Mouse (Mus musculus) megakaryocyte, adult 5-6 weeks (primary cell): ENCODE results near the gene Zfp664. TPM values are rescaled to one million over a fixed set of nuclear protein-coding genes. Genes with fewer than 3 reads are reported as not detected.

ENCODE experiments used
- ATAC-seq: 2 replicates; pipeline ENCODE4 v1.8.0; 2016; ENCODE audit warnings: mild to moderate bottlenecking, inconsistent platforms; ENCODE audit not compliant: poor library complexity, severe bottlenecking
- total RNA-seq, 2 experiments: library from RNA; stranded (forward) in 1 of 2; stranded (reverse) in 1 of 2; fragments of 153-499, 151-499 nt in 1 of 2; fragments of 221-1000, 200-1000 nt in 1 of 2; gene quantifications; 2 replicates each; pipeline versions ENCODE4 v1.2.3 to v1.2.4; 2015 to 2017

The Zfp664 gene
- 5.5 and 6.3 TPM in 2 replicates for total RNA-seq (2015)
- 7.4 and 7.6 TPM in 2 replicates for total RNA-seq (2017)

- ATAC-seq, result peak; percentile 97
Measured at GRCm38 (mm10) chr5:124862013-124862866, at the start of gene Zfp664, which contains the start of gene Ccdc92. TSS of gene Zfp664 (plus strand) at chr5:124862691. TSS of gene Ccdc92 (minus strand) at chr5:124862424.

GRCm38 (mm10) chr5:124814797-124815196 is 47.7 kb upstream of the Zfp664 start:
- no peak for ATAC-seq

DNA sequence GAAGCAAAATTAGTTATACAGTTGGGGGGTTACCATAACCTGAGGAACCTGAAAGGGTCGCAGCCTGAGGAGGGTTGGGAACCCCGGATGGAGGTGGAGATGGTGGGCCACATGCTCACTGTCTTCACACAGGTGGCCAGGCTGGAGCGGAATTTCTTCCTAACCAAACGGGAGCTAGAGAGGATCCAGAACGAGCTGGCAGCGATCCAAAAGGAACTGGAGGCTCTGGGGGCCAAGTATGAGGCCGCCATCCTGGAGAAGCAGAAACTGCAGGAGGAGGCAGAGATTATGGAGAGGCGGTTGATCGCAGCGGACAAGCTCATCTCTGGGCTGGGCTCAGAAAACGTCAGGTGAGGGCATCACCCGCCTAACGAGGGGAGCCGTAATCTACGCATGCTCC is 45.4 kb upstream of the Zfp664 start:
- ATAC-seq, result no peak

DNA sequence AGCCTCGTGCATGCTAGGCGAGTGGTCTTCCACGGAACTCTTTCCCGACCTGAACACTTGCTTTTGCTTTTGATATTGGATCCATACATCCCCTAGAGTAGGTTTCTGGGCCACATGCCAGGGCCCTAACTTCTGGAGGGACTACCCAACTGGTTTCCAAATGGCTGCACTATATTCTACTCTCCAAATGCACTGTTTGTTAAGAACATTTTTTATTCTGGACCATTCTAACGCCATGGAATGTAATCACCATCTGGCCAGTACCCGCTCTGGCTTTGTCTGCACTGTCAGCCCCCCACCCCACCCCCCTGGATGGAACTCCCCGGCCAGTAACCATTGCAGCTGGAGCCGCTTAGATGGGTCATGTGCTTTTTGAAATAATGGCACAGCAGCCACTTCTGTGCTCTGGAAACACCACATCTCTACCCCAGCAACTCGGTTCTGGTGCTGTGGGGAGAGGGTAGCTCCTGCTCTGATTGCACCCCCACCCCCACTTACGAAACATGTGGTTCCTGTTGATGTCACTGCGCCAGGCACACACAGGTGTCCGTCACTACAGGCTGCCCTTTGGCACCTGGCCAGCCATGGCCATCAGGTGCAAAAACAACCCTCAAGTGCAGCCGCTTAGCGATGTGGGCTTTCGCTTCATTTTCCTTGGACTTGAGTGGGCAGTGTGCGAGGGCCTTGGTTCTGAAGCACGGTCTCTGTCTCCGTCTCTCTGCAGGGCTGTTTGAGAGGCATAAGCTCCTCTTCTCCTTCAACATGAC is 40.2 kb upstream of the Zfp664 start:
- no peak for ATAC-seq

DNA sequence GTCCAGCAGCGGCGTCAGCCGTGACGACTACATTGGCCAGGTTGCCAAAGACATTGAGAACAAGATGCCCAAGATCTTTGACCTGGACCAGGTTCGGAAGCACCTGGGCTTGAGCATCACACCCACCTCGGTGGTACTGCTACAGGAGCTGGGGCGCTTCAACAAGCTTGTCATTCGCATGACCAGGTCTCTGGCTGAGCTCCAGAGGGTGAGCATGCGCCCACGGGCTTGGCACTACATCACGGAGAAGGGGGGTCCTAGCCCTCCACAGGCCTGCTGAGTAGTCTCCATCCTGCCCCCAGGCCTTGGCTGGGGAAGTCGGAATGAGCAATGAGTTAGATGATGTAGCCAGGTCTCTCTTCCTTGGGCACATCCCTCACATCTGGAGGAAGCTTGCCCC is 32.2 kb upstream of the Zfp664 start:
- ATAC-seq, result no peak

GRCm38 (mm10) chr5:124835218-124835617 is 27.3 kb upstream of the Zfp664 start:
- ATAC-seq, result no peak

DNA sequence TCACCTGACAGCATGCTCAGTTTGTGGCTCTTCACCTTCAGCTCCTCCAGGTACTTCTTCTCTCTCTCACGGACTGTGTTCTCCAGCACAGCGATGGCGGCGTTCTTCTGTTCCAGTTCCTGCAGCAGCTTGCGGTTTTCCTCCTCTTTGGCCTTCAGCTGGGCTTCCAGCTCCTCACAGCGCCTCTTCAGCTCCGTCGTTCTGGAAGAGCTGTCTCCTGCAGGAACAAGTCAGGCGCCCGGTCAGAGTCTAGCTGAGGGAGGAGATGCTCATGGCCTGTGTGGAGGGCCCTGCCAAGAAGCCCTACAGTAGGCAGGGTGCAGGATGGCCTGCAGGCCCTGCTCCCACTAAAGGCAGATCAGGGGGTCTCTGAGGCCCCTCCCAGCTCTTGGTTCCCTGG is 26.4 kb upstream of the Zfp664 start:
- ATAC-seq, result no peak

- no peak for ATAC-seq
Measured at GRCm38 (mm10) chr5:124836621-124837020, 25.9 kb upstream of the Zfp664 start.

- ATAC-seq, result no peak
Measured at GRCm38 (mm10) chr5:124840202-124840601, 22.3 kb upstream of the Zfp664 start.

GRCm38 (mm10) chr5:124840669-124841068 is 21.8 kb upstream of the Zfp664 start:
- no peak for ATAC-seq

DNA sequence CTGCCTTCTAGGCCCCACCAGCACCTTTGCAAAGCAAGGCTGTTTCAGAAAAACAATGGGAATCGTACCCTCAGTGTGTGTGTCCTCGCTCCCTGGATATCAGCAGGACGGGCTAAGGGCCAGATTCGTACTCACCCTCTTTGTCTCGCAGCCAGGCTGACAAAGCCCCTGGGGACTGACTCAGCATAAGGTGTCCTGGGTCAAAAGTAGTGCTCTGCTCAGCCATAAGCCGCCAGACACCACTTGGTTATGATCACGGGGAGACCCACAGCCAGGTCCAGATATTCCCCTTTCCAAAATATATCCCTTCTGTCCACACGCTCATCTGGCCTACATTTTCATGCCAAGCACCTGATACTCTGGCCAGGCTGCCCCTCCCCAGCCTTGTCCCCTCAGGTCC is 19.1 kb upstream of the Zfp664 start:
- ATAC-seq, result no peak

DNA sequence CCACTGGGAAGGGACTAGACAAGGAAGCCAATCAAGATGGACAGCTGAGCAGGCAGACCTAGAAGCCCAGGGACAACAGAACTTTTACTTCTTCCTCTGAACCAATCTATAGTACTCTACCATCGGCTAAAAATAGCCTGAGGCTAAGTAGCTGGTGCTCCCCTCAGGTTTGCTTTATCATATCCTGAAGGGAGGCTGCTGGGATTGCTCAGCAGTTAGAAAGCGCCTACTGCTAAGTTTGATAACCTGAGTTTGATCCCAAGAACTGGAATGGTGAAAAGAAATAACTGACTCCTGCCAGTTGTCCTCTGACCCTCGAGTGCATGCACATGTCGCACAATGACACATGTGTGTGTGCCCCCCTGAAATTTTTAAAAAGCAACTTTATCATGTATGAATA is 17.6 kb upstream of the Zfp664 start:
- ATAC-seq, result no peak

GRCm38 (mm10) chr5:124847014-124847413 is 15.5 kb upstream of the Zfp664 start:
- ATAC-seq, result no peak

DNA sequence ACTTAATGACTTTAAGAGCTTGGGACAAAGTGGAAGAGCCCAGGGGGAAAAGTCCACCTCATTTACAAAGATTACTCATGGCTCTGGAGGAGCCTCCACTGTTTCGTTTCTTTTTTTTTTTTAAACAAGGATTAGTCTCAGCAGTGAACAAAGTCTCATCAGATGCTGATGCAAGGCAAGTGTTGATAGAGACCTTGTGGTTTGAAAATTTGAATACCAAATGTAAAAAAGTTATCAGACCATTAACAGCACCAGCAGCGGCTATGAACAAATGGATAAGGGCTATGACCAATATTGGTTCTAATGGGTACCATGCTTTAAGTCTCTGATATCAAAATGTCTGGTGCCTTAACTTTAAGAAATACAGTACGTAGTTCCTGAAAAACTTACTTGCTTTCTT is 13.5 kb upstream of the Zfp664 start:
- ATAC-seq, result no peak

- ATAC-seq, result no peak
Measured at GRCm38 (mm10) chr5:124851572-124851971, 10.9 kb upstream of the Zfp664 start.

- no peak for ATAC-seq
Measured at GRCm38 (mm10) chr5:124852294-124852693, 10.2 kb upstream of the Zfp664 start.

GRCm38 (mm10) chr5:124853079-124853478 is 9.4 kb upstream of the Zfp664 start:
- ATAC-seq, result no peak

- no peak for ATAC-seq
Measured at GRCm38 (mm10) chr5:124854202-124854601, 8.3 kb upstream of the Zfp664 start.

DNA sequence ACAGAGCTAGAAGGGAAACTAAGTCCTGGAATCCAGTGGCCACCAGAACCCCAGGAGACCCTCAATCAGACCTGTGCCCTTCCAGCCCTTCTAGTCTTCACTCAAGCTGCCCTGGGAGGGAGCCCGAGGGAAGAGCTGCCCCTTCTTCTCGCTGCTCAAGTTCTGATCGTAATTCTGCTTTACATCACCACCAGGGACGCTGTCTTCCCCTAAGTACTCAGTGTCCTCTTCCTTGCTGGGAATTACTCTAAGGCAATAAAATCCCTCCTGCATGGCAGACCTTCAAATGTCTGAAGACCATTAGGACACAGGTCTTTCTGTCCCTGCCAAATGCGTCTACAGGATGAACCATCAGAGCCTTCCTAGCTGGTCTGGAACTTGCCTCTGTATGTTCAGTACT is 2.5 kb upstream of the Zfp664 start:
- ATAC-seq, result no peak

GRCm38 (mm10) chr5:124861463-124861862 is 1.0 kb upstream of the Zfp664 start:
- ATAC-seq, result no peak

DNA sequence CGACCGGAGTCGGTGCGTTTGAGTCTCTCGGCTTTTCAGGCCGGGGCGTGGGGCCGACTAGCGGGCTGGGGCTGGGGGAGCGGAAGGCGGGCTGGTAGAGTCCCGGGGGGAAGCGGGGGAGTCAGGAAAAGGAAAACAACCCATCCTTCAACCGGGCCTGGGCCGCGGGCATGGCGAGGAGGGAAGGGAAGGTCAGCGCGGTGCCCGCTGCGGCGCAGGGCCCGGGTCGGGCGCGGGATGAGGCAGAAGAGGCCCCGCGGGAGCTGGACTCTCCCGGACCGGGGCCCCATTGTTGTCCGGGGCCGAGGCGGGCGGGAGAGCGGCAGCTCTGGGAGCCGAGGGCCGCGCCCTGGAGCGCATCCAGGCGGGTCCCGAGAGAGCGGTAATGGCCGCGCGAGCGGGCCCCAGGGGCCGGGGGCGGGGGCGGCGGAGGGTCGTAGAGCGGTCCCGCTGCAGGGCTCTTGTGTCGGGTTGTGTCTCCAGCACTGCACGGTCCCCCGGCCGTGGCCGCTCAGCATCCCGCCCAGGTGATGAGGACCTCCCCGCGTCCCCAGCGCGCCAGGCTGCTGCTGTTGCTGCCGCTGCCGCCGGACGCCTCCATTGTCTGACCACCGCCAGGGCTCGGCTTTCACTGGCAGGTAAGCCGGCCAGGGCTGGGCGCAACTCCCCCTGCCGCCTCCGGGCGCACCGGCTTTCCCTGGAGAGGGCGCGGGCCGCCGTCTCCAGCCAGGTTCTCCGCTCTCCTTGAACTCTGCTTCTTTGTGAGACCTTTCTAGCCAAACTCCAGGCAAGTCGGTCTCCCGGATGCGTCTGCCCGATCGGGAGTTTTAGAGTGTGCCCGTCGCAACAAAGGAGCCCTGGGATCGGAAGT is 615 bp downstream of the Zfp664 start:
- no peak for ATAC-seq
